Mouse (Mus musculus) frontal cortex, postnatal 10 days (tissue): ENCODE data around the gene Carmil3.

Experiments
- DNase-seq, 2 experiments: peaks; one replicate each; pipeline ENCODE4 v3.0.0; 2022; ENCODE audit warnings: low spot score in 2 of 2, mixed read lengths in 1 of 2

The Carmil3 gene

DNA sequence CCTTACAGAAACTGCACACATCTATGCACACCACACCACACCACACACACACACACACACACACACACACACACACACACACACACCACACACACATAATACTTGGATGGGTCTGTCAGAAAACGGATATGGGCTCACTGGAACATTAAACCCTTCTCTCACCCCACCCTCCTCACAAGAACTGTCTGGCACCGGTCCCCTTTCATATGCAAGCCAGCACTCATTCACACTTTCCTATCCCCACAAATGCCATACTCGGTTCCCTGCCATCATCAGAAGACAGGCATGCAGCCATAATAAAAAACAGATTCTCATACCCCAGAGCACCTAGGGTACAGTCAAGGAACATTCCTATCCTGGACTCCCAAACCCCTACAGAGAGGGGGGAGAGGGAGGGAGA is 1.7 kb downstream of the Carmil3 start:
- no peak for DNase-seq

DNA sequence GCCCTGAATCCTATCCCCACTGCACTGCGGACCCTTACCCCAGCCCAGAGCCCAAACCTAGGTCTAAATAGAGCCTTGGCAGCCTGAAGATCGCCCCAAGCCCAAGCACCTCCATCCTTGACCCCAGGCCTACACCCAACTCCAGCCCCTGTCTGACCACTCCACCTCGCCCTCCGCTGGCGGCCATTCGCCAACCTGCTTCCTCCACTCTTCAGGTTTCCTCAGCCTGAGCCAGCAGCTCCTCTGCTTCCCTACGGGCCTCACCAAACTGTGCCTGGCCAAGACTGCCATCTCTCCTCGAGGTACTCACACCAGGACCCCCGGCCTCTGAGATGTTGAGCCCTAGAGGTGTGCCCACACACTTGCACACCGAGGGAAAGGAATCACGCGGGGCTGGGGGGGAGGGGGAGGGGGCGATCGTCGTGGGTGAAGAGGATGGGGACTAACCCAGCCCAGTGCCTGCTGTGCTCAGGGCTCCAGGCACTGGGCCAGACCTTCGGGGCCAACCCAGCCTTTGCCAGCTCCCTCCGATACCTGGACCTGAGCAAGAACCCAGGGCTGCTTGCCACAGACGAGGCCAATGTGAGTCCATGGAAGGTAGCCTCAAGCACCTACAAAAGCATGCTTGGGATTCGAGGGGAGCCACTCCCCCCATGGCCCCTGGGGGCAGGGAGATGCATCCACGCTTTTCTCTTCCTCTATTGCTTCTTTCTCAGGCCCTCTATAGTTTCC is 5.2 kb downstream of the Carmil3 start:
- no peak for DNase-seq

DNA sequence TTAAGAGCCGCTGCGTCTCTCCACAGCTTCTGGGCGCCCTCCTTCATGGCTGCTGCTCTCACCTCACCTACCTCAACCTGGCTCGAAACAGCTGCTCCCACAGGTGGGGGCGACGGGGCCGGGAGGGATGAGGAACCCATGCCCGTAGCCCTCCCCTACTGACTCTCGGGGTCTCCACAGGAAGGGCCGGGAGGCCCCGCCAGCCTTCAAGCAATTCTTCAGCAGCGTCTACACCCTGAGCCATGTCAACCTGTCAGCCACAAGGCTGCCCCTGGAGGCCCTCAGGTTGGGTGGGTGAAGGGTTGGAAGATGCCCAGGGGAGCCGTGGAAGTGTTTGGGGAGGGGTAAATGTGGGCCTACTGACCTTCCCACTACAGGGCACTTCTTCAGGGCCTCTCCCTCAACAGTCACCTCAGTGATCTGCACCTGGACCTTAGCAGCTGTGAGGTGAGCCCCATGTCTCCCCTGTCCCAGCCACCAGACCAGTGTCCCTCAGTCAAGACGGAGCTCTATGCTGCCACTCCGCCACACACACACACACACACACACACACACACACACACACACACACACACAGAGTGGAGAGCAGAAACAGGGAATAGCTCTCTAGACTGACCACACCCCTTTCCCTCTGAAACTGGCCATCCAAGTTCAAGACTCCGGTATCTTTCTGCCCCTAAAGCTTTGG is 6.5 kb downstream of the Carmil3 start:
- no peak for DNase-seq

DNA sequence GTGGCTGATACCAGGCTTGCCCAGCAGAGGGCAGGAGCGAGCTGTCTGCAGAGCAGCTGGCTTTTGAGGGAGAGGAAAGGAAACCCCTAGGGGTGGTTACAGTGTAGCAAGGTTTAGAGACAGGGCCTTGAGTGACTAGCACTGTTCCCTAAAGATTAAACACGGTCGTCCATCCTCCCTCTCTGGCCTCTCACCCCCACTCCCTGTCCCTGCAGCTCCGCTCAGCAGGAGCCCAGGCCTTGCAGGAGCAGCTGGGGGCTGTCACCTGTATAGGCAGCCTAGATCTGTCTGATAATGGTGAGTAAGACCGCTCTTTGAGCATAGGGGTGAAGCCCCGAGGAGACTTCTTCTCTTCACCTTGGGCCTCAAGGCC is 7.0 kb downstream of the Carmil3 start:
- peak in 1 of 2 experiments; percentile 80 for DNase-seq

DNA sequence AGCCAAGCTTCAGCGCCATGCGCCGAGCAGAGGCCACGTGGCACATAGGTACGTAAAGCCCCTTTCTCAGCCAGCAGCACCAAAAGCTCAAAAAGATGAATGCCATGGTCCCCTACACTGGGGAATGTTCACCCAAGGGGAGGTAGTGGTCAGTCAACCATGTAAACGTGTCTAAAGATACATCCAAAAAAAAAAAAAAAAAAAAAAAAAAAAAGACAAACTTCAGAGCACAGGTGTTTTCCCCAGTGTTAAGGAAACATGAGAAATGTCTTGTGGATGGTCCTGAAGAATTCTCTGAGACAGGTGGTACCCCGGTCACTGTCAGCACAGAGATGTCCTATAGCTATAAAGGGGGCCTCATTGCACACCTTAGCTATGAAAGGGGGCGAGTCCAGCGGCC is 15.2 kb downstream of the Carmil3 start:
- no peak for DNase-seq

DNA sequence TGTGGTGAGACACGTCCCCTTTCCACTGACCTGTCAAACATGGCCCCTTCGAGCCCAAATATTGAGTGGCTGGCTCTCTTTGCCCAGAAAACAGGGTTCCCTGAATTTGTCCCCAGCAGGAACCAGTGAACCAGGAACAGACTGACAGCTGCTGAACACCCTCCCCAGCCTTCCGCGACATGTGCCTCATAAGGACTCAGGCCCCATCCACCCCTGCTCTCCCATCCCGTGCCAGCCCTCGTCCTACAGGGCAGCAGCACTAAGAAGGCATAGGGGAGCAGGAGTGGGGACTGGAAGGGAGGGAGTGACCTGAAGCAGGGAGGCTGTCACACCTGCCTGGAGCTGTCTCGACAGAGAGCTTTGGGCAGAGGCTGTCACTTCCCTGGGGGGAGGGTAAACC is 17.4 kb downstream of the Carmil3 start:
- no peak for DNase-seq

DNA sequence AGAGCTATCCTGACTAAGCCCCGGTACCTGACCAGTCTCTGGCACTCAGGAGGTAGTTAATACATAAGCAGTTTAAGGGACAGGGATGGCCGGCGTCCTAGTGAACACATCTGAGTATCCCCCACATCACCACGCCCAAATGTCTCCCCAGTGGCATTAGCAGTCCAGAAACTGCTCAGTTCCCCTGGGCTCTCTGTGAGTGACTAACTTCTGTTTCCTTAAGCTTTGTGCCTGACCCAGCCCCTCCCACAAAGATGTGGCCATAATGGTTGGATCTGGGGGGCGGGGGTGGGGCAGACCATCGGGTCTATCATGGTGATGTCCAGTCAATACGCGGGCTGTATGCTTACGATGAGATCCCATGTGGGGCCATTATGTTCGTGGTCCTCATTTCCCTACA is 19.1 kb downstream of the Carmil3 start:
- DNase-seq, result no peak

DNA sequence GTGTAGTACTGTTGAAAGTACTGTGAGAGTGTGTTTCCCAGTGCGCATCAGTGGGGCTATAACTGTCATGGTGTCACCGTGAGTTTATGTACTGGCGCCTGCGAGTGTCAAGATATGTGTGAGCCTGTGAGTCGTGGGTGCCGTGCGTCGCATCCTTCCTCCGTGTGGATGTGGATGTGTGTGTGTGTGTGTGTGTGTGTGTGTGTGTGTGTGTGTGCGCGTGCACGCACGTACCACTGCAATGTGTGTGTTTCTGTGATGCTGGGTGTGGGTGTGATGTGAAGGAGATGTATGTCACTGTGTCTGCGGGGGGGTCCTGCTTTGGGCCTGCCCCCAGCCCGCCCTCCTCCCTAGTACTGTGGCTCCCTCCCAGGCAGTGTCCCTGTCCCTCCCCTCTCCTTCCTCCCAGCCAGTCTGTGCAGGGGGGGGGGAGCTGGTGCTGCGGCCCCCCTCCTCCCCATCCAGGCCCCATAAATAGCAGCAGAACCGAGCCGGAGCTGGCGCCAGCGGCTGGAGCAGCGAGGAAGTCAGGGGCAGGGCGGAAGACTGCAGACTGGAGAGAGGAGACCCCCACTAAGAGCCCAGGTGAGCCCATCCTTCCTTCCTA is 19.8 kb downstream of the Carmil3 start, which contains the start of gene Cpne6:
Gene Cpne6 (plus strand): TSS at position 321 of the 607 bp plus-strand sequence.
- DNase-seq, result peak; percentile 57 to 76

DNA sequence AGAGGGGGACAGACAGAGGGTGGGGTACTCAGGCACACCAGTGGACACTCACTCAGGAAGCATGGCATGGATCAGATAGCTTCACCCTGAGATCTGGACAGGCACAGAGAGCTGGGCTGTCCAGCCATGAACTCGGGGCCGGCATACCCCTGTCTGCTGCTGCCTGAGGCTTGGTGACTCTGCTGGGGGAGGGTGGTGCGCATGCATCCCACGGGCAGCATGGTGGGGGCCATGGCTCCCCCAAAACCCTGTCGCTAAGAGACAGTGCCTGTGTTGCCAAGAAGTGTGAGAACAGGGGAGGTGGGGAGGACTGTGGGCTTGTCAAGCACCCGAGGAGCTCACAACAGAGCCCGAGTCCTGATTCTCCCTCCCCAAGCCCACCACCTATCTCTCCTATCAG is 20.6 kb downstream of the Carmil3 start:
- DNase-seq, result peak; percentile 57 to 79

DNA sequence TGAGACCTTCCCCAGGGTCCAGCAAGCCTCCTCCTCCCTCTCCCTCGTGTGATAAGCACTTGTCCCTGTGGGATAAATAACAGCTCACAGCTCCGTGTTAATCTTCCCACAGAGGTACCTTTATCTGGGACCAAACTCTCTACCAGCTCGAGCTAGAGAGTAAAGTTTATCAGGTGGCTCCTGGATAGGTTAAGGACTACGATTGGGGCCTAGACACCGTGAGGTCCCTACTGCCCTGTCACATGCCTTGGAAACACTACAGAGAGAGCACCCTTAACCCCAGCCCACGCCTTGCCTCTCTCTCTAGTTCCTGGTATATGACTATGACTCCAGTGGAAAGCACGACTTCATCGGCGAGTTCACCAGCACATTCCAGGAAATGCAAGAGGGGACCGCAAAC is 23.5 kb downstream of the Carmil3 start:
- no peak for DNase-seq

DNA sequence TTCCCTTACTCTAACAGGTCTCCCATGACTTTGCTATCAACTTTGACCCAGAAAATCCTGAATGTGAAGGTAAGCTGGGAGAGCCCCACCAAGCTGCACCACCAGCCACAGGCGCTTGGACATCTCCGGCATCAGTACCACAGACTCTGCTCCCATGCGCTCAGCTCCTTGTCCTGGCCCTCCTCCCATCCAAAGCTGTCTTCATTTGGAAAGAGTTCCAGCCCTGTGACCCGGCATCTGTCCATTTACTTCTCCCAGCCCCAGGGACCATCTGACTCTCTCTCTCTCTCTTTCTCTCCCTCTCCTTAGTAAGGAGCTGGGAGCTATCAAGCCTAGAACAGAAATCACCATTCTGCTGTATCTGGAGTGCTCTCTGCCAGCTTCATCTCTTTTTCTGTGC is 25.4 kb downstream of the Carmil3 start:
- DNase-seq, result no peak

DNA sequence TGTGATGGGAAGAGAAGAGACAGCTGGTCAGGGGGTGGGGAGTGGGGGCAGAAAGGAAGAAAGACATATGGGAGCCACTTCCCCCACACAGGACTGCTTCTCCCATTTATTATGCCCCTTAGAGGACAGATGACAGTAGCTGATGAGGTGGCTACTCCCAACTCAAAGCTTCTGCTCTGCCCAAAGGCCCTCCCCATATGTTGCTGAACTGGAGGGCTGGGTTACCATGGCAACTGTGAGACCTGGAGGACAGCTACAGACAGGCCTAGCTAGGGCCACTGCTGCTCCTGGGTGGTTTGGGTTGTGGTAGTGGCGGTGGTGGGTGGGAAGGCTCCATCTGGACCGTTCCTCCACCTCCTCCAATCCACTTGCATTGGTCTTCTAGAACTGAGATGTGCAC is 28.4 kb downstream of the Carmil3 start:
- DNase-seq, result peak; percentile 43 to 64

DNA sequence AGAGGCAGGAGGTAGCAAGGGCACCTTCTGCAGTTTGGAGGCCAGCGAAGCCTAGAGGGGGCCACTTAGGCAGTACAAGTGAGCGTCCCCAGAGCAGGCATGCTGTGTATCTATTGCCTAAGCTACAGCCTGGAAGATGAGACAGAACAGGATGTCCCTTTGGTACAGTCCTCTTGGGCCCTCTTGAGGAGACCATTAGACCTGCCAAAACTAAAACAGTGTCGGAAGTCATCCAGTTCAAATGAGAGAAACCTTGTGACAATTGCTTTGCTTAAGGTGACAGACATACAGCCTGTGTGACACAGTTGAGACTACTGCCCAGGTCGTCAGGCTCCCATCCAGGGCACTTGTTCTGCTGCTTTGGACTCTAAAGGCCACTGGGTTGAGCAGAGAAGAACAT is 29.2 kb downstream of the Carmil3 start:
- no peak for DNase-seq

DNA sequence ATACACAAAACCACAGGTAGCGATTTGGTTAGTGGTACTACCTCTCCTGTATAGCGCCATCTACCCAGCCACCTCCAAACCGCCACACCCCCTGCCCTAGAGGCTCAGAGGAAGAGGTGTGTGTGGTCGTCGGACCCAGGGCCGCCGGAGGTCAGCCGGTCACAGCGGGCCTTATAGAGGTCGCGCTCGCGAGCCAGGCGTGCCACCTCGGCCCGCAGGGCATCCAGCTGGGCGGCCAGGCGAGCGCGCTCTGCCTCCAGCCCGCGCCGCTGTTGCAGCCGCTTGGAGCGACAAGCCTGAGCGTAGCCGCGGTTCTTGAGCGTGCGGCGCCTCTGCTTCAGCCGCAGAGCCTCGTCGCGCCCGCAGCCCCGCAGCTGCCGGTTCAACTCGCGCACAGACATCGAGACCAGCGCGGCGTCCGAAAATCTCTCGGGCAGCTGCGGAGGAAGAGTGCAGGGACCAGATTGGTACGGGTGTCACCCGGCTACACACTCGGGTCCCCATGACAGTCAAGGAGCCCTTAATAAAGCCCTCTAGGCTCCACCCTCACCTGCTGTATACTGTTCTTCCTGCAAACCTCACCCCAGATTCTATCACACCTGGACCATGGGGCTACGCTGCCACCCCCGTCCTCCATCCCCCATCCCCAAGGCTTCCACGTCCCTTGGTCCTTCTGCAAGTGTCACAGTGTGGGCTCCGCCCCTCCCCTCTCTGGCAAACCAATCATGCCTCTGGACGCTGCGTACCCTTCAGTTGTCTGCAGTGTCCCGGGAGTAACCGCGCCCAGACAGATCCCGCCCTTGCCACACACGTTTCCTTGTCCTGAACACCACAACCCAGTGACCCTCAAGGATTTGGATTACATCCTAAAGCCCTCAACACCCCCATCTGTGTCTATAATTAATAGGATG is 30.3 kb downstream of the Carmil3 start:
- DNase-seq, result no peak

DNA sequence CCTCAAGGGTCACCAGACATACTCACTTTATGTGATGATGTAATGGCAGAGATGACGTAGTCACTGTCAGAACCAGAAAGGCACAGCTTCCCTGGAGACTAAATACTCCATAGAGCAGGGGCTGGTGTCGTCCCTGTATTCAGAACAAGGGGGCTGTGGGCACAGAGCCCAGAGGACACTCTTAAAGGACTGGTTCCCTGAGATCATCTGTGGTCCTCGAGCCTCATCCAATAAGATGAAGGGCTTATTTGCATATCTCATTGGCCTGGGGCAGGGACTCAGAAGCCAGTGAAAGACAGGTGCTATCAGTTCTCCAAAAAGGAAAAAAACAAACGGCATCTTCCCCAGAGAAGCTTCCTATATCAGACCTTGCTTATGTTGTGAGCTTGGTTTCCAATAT is 33.6 kb downstream of the Carmil3 start:
- no peak for DNase-seq

DNA sequence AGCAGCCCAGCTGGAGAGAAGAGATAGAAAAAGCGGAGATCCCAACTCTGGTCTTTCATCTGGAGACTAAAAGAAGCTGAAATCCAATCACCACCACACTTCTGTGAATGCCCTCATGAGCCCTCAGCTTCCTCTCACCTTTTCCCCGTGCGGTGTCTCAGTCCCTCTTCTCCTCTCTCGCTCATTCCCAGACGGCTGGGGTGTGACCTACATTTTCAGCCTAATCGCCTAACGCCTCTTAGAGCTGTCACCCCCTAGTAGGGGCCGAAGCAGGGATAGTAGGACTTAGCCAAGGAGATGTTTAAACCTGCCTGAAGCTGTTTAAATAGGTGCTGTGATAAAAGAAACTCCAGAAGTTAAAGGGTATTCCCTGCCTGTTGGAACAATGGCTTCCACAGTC is 34.3 kb downstream of the Carmil3 start, which contains the start of gene Nrl:
Gene Nrl (minus strand): TSS at position 197 of the 400 bp plus-strand sequence.
- DNase-seq, result no peak

DNA sequence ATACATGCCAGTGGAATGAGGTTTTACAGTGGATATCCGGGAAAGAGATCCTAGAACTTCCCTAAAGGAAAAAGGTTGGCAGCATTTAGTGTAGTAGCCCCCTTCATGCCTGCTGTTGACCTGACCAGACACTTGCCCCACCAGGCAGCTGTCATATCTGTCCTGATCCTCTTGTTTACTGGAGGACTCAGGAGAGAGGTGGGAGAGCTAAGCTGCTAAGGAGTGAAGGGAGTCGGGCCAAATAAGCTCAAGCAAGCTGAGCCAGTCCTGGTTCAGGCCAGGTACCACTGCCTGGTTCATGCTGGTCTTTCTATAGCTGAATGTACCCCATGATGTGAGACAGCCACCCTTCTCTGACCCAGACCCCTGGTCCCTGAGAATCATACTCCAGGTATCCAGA is 36.2 kb downstream of the Carmil3 start:
- no peak for DNase-seq

DNA sequence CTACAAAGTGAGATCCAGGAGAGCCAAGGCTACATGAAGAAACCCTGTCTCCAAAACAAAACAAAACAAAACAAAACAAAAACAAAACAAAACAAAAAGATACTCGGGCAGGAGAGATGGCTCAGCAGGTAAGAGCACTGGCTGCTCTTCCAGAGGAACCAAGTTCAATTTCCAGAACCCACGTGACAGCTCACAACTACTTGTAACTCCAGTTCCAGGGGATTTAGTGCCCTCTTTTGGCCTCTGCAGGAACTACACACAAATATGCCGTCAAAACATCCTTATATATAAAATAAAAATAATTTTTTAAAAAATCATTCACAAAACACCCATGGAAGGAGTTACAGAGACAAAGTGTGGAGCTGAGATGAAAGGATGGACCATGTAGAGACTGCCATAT is 37.5 kb downstream of the Carmil3 start:
- DNase-seq, result no peak

DNA sequence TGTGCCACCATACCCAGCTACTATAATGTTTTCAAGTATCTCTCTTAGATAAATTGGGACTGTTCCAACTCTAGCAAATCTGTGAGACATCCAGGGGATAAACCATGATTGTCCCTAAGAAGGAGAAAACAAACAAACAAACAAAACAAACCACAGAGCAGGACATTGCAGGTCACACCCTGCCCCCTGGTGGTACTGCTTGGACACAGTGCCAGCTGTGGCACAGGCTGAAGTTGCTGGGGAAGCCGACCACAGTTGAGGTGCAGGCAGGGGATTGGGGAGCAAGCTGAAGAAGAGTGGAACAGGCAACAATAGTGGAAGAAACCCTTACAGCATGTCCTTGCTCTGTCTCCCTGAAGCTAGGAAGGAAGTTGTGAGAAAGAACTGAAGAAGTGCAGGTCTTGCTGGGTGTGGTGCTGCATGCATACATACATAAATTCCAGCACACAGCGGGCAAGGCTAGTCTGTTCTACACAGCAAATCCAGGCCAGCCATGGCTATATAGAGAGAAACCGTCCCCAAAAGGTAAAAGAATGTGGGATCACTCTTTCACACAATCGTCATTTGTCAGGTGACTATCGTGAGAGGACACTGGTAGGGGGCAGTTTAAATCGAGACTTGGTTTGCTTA is 45.8 kb downstream of the Carmil3 start:
- DNase-seq, result no peak

DNA sequence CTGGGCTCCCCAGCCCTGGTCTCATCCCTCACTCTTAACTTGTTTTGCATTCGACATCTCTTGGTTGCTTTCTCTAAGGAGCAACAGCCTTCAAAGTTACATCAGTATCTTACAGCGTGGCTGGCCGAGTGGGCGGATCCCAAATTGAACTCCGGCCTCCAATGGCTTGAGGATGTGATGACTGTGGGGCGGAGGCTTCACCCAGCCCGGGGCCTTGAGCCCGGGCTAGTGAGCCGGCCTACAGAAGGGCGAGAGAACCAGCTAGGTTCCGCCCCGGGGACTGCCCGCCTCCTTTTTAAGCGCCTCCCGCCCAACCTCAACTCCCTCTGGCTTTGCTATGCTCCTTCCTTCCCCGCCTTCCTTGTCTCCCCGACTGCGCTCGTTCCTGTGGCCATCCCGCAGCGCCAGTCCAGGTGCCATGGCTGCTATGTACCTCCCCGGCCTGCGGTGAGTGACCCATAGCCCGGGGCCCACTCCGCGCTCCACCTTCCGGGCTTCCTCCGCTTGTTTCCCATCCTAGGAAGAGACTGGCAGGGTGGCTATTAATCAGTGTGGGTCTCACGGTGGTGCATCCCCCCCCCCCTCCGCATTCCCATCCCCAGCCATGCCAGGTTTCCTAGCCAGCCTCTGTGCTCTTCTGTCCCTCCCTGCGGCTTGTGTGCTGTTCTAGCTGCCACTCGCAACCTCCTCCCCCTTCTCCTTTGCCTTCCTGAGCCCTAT is 49.8 kb downstream of the Carmil3 start, which contains the start of gene Pck2:
Gene Pck2 (plus strand): TSS at position 200 of the 720 bp plus-strand sequence.
- peak; percentile 64 to 71 for DNase-seq
